Mouse (Mus musculus) liver, embryonic 13.5 days (tissue): ENCODE measurements around the gene Farp1. TPM values are rescaled to one million over a fixed set of nuclear protein-coding genes. Genes with fewer than 3 reads are reported as not detected.

Experiments used
- ATAC-seq: fragments of 200-750 bp; cut with Nextera tagmentation; 2 replicates; pipeline ENCODE4 v1.8.0; 2017; ENCODE audit warnings: low read depth, mild to moderate bottlenecking, moderate number of reproducible peaks, moderate library complexity
- DNase-seq: peaks from one replicate; pipeline ENCODE4 v3.0.0; 2022
- H3K27ac ChIP-seq: fragments of 300-500 bp; sonication (generic); 2 replicates; pipeline ENCODE4 v1.5.1; 2015; ENCODE audit warnings: moderate library complexity, mild to moderate bottlenecking, inconsistent platforms
- H3K27me3 ChIP-seq: fragments of 300-500 bp; sonication (generic); 2 replicates; pipeline ENCODE4 v1.6.1; 2015; ENCODE audit warnings: mild to moderate bottlenecking, inconsistent platforms
- H3K36me3 ChIP-seq: fragments of 300-500 bp; sonication (generic); 2 replicates; pipeline ENCODE4 v1.6.1; 2015; ENCODE audit warnings: mild to moderate bottlenecking, inconsistent platforms
- H3K4me1 ChIP-seq: fragments of 300-500 bp; sonication (generic); replicated peaks from 2 replicates; pipeline ENCODE4 v1.6.1; 2015; ENCODE audit warnings: inconsistent platforms
- H3K4me2 ChIP-seq: fragments of 300-500 bp; sonication (generic); 2 replicates; pipeline ENCODE4 v1.6.1; 2015; ENCODE audit warnings: inconsistent platforms, mild to moderate bottlenecking, moderate library complexity
- H3K4me3 ChIP-seq: fragments of 300-500 bp; sonication (generic); replicated peaks from 2 replicates; pipeline ENCODE4 v1.5.1; 2015; ENCODE audit warnings: mild to moderate bottlenecking, inconsistent platforms
- H3K9ac ChIP-seq: fragments of 300-500 bp; sonication (generic); 2 replicates; pipeline ENCODE4 v1.6.1; 2015; ENCODE audit warnings: mild to moderate bottlenecking, inconsistent platforms
- H3K9me3 ChIP-seq: fragments of 300-500 bp; sonication (generic); replicated peaks from 2 replicates; pipeline ENCODE4 v1.6.1; 2016; ENCODE audit warnings: inconsistent platforms
- WGBS: fragments of 180-500 bp; shearing (Covaris S2); methylation state at CpG from one replicate; pipeline ENCODE4 v1.1.7; 2015; ENCODE audit not compliant: insufficient replicate concordance; 5-methylcytosine and 5-hydroxymethylcytosine counted together
- polyA plus RNA-seq: library from polyadenylated mRNA; unstranded; fragments of >200 nt; fragmentation: Nextera tagmentation; extraction: Ambion mirVana; gene quantifications from 2 replicates; pipeline ENCODE4 v1.2.1, GENCODE M21; 2015

The Farp1 gene
- polyA plus RNA-seq, 1 experiment from 2014 or later, result 3.4 TPM

GRCm38 (mm10) chr14:121267801-121268200, 232.8 kb downstream of the Farp1 start:
- Histone ChIP-seq H3K4me1 (0 out of 2 replicates have a peak, but pooled peaks cover 1% of the 10 kb centered on the region), H3K9me3 (no peaks in the 10 kb centered on the region), H3K27ac (no peak overlapping the region), H3K27me3 (no peaks in the 10 kb centered on the region), H3K4me3 (no peak overlapping the region), H3K36me3 (0 out of 2 replicates have a peak, but pooled peaks cover 4% of the 10 kb centered on the region), H3K9ac (no peak overlapping the region), H3K4me2 (no peak overlapping the region)
- 72% methylated on average over 8 of the region's 8 CpGs for WGBS
- DNase-seq (no peak), ATAC-seq (no peak)

GRCm38 (mm10) chr14:121270490-121270889, 235.5 kb downstream of the Farp1 start:
- Histone ChIP-seq H3K27me3 (no peaks in the 10 kb centered on the region), H3K27ac (no peak overlapping the region), H3K9ac (no peak overlapping the region), H3K4me1 (no peaks in the 10 kb centered on the region), H3K36me3 (peaks cover 9% of the 10 kb centered on the region), H3K4me2 (no peak overlapping the region), H3K4me3 (no peak overlapping the region), H3K9me3 (no peaks in the 10 kb centered on the region)
- ATAC-seq, result no peak
- no peak for DNase-seq
- 45% methylated on average over 6 of the region's 6 CpGs for WGBS

GRCm38 (mm10) chr14:121274985-121275384, 240.0 kb downstream of the Farp1 start:
- Histone ChIP-seq H3K4me3 (no peak overlapping the region), H3K27ac (no peak overlapping the region), H3K9ac (no peak overlapping the region), H3K4me1 (no peaks in the 10 kb centered on the region), H3K4me2 (no peak overlapping the region), H3K27me3 (no peaks in the 10 kb centered on the region), H3K9me3 (no peaks in the 10 kb centered on the region), H3K36me3 (peaks cover 14% of the 10 kb centered on the region)
- WGBS, result 70% methylated on average over 12 of the region's 12 CpGs
- DNase-seq (no peak), ATAC-seq (no peak)

GRCm38 (mm10) chr14:121276016-121276415, 241.0 kb downstream of the Farp1 start:
- ATAC-seq (no peak), DNase-seq (no peak)
- H3K4me2 ChIP-seq, result no peak overlapping the region
- no peak overlapping the region for H3K9ac ChIP-seq
- 69% methylated on average over 10 of the region's 10 CpGs for WGBS
- peaks cover 14% of the 10 kb centered on the region for H3K36me3 ChIP-seq
- H3K27me3 ChIP-seq, result no peaks in the 10 kb centered on the region
- no peaks in the 10 kb centered on the region for H3K4me1 ChIP-seq
- no peaks in the 10 kb centered on the region for H3K9me3 ChIP-seq
- no peak overlapping the region for H3K27ac ChIP-seq
- no peak overlapping the region for H3K4me3 ChIP-seq

- H3K4me2 ChIP-seq, result no peak overlapping the region
- DNase-seq (peak; percentile 61), ATAC-seq (peak; percentile 53)
- no peaks in the 10 kb centered on the region for H3K9me3 ChIP-seq
- no peaks in the 10 kb centered on the region for H3K27me3 ChIP-seq
- no peak overlapping the region for H3K4me3 ChIP-seq
- no peak overlapping the region for H3K27ac ChIP-seq
- no peak overlapping the region for H3K9ac ChIP-seq
- 26% methylated on average over 6 of the region's 6 CpGs for WGBS
- H3K36me3 ChIP-seq, result peaks cover 27% of the 10 kb centered on the region
- no peaks in the 10 kb centered on the region for H3K4me1 ChIP-seq
Measured at GRCm38 (mm10) chr14:121279106-121279505, 244.1 kb downstream of the Farp1 start.

GRCm38 (mm10) chr14:121280601-121281335, 245.8 kb downstream of the Farp1 start:
- H3K4me2 ChIP-seq, result no peak overlapping the region
- H3K9me3 ChIP-seq, result no peaks in the 10 kb centered on the region
- no peaks in the 10 kb centered on the region for H3K4me1 ChIP-seq
- no peaks in the 10 kb centered on the region for H3K27me3 ChIP-seq
- H3K9ac ChIP-seq, result no peak overlapping the region
- H3K36me3 ChIP-seq, result peaks cover 41% of the 10 kb centered on the region
- no peak overlapping the region for H3K27ac ChIP-seq
- no peak for ATAC-seq
- no peak for DNase-seq
- H3K4me3 ChIP-seq, result no peak overlapping the region
- 69% methylated on average over 16 of the region's 16 CpGs for WGBS

GRCm38 (mm10) chr14:121281336-121281710, 246.3 kb downstream of the Farp1 start:
- no peaks in the 10 kb centered on the region for H3K9me3 ChIP-seq
- H3K36me3 ChIP-seq, result peaks cover 45% of the 10 kb centered on the region
- no peak overlapping the region for H3K27ac ChIP-seq
- H3K4me3 ChIP-seq, result no peak overlapping the region
- H3K27me3 ChIP-seq, result no peaks in the 10 kb centered on the region
- DNase-seq, result no peak
- ATAC-seq, result no peak
- no peak overlapping the region for H3K4me2 ChIP-seq
- H3K4me1 ChIP-seq, result no peaks in the 10 kb centered on the region
- no peak overlapping the region for H3K9ac ChIP-seq

- peaks cover 73% of the 10 kb centered on the region for H3K36me3 ChIP-seq
- H3K4me1 ChIP-seq, result no peaks in the 10 kb centered on the region
- ATAC-seq (no peak), DNase-seq (no peak)
- no peaks in the 10 kb centered on the region for H3K27me3 ChIP-seq
- H3K27ac ChIP-seq, result no peak overlapping the region
- no peaks in the 10 kb centered on the region for H3K9me3 ChIP-seq
- H3K4me2 ChIP-seq, result no peak overlapping the region
- 88% methylated on average over 14 of the region's 14 CpGs for WGBS
- no peak overlapping the region for H3K9ac ChIP-seq
- no peak overlapping the region for H3K4me3 ChIP-seq
Measured at GRCm38 (mm10) chr14:121285379-121286120, 250.6 kb downstream of the Farp1 start.

DNA sequence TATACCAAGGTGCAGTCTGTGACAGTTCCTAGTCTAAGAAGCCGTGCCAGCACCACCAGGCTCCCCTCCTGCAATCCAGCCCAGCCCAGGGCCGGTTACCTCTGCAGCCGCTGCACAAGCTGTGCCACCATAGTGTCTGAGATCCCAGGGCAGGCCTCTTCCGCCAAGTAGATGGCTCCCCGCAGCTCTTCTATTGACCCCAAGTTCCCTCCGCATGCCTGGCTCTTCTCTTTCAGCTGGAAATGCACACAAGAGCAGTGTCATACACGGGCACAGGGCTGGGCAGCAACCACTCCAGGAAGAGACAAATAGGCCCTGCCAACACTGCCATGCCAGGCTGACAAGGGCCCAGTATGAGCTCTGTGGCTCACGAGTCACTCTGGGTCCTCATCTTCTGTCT, 256.9 kb downstream of the Farp1 start:
- no peak overlapping the region for H3K27ac ChIP-seq
- H3K9me3 ChIP-seq, result no peaks in the 10 kb centered on the region
- ATAC-seq (no peak), DNase-seq (no peak)
- H3K4me2 ChIP-seq, result no peak overlapping the region
- no peak overlapping the region for H3K9ac ChIP-seq
- 88% methylated on average over 8 of the region's 8 CpGs for WGBS
- peaks cover 84% of the 10 kb centered on the region for H3K36me3 ChIP-seq
- H3K4me1 ChIP-seq, result 0 out of 2 replicates have a peak, but pooled peaks cover 3% of the 10 kb centered on the region
- no peak overlapping the region for H3K4me3 ChIP-seq
- no peaks in the 10 kb centered on the region for H3K27me3 ChIP-seq

DNA sequence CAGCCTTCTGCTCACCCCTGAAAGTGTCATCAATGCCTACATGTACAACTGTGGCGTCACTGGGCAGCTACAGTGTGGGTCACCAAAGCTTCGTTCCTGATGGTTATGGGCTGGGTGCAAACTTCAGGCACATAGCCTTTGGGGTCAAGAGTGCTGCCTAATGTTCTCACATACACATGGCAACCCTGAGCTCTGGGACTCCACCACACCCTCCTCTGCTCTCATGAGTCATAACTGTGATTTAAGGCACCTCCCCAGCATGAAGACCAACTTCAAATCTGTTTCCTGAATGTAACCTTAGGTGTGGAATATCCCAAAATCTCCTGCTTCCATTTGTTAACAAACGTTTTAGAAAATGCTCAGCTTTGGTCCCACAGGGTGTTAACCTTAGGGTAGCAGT, 257.4 kb downstream of the Farp1 start:
- DNase-seq (no peak), ATAC-seq (no peak)
- 0 out of 2 replicates have a peak, but pooled peaks cover 3% of the 10 kb centered on the region for H3K4me1 ChIP-seq
- H3K4me2 ChIP-seq, result no peak overlapping the region
- H3K27ac ChIP-seq, result no peak overlapping the region
- H3K27me3 ChIP-seq, result no peaks in the 10 kb centered on the region
- peaks cover 84% of the 10 kb centered on the region for H3K36me3 ChIP-seq
- H3K9me3 ChIP-seq, result no peaks in the 10 kb centered on the region
- 90% methylated on average over 3 of the region's 3 CpGs for WGBS
- no peak overlapping the region for H3K9ac ChIP-seq
- H3K4me3 ChIP-seq, result no peak overlapping the region

DNA sequence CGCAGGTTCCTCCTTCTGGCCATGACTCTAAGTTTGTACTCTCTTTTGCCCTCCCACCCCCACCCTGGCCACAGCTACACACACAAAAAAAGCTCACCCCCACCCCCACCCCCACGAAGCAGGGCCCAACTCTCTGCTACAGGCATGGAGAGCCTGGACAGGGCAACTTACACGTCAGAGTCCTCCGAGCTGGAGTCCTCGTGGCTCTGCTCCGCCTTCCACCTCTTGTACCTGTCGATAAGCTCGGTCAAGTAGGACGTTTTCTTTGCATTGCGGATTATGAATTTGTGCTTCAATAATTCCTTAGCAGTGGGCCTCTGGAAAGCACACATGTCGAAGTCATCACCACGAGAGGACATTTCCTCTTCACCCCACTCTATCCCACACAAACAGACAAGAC, 259.5 kb downstream of the Farp1 start:
- H3K36me3 ChIP-seq, result peaks cover 87% of the 10 kb centered on the region
- H3K4me1 ChIP-seq, result peaks cover 18% of the 10 kb centered on the region
- no peak overlapping the region for H3K9ac ChIP-seq
- DNase-seq (no peak), ATAC-seq (no peak)
- no peaks in the 10 kb centered on the region for H3K9me3 ChIP-seq
- H3K27me3 ChIP-seq, result no peaks in the 10 kb centered on the region
- 84% methylated on average over 12 of the region's 12 CpGs for WGBS
- H3K4me2 ChIP-seq, result no peak overlapping the region
- no peak overlapping the region for H3K27ac ChIP-seq
- H3K4me3 ChIP-seq, result no peak overlapping the region

GRCm38 (mm10) chr14:121297103-121297502, 262.1 kb downstream of the Farp1 start:
- Histone ChIP-seq H3K9me3 (no peaks in the 10 kb centered on the region), H3K27ac (no peak overlapping the region), H3K4me1 (peaks cover 20% of the 10 kb centered on the region), H3K4me2 (no peak overlapping the region), H3K27me3 (no peaks in the 10 kb centered on the region), H3K4me3 (no peak overlapping the region), H3K9ac (no peak overlapping the region), H3K36me3 (peaks cover 87% of the 10 kb centered on the region)
- 93% methylated on average over 6 of the region's 6 CpGs for WGBS
- DNase-seq, result no peak
- ATAC-seq, result no peak
